Mouse (Mus musculus) limb, embryonic 12.5 days (tissue): Measurements from ENCODE around the gene Olfr204. TPM values are rescaled to one million over a fixed set of nuclear protein-coding genes. Genes with fewer than 3 reads are reported as not detected.

Experiments used
- polyA plus RNA-seq: library from polyadenylated mRNA; unstranded; fragments of >200 nt; fragmentation: Nextera tagmentation; extraction: Ambion mirVana; gene quantifications from 2 replicates; pipeline ENCODE4 v1.2.1, GENCODE M21; 2016

Olfr204 gene
- polyA plus RNA-seq, 1 experiment from 2014 or later = not detected

Other genes starting within 250 kb of the Olfr204 start
- gene Olfr190, start 240.2 kb downstream of the Olfr204 start, polyA plus RNA-seq = not detected in 2 replicates
- not detected in 2 replicates for gene Olfr191, start 228.4 kb downstream of the Olfr204 start, polyA plus RNA-seq
- gene Olfr193, start 206.4 kb downstream of the Olfr204 start, polyA plus RNA-seq = not detected in 2 replicates
- gene Olfr194, start 197.2 kb downstream of the Olfr204 start, polyA plus RNA-seq = not detected in 2 replicates
- gene Olfr195, start 171.2 kb downstream of the Olfr204 start, polyA plus RNA-seq = not detected in 2 replicates
- not detected in 2 replicates for gene Olfr196, start 147.8 kb downstream of the Olfr204 start, polyA plus RNA-seq
- not detected in 2 replicates for gene Olfr198, start 114.7 kb downstream of the Olfr204 start, polyA plus RNA-seq
- not detected in 2 replicates for gene Olfr199, start 98.5 kb downstream of the Olfr204 start, polyA plus RNA-seq
- gene Olfr201, start 45.6 kb downstream of the Olfr204 start, polyA plus RNA-seq = not detected in 2 replicates
- gene Olfr202, start 31.5 kb downstream of the Olfr204 start, polyA plus RNA-seq = not detected in 2 replicates
- not detected in 2 replicates for gene Olfr203, start 19.4 kb downstream of the Olfr204 start, polyA plus RNA-seq
- not detected in 2 replicates for gene Olfr205, start 12.9 kb upstream of the Olfr204 start, polyA plus RNA-seq
- gene Olfr206, start 31.0 kb upstream of the Olfr204 start, polyA plus RNA-seq = not detected in 2 replicates
- gene Olfr209, start 45.7 kb upstream of the Olfr204 start, polyA plus RNA-seq = not detected in 2 replicates
- gene Gabrr3, start 89.1 kb upstream of the Olfr204 start, polyA plus RNA-seq = 0.05 TPM in 2 replicates
- 29.8 and 32.9 TPM in 2 replicates for gene Riox2, start 153.5 kb upstream of the Olfr204 start, polyA plus RNA-seq